Mouse (Mus musculus) cerebellum, adult 8-10 months (tissue): ENCODE results near the gene Naaa.
A peak's percentile ranks its signal among the peaks of the same experiment; 100 is the strongest.

Source experiments
- DNase-seq: peaks from one replicate; pipeline ENCODE4 v3.0.0; 2022

Naaa gene

GRCm38 (mm10) chr5:92262646-92263045 lies 15.3 kb downstream of the Naaa start:
- no peak for DNase-seq

- no peak for DNase-seq
Measured at GRCm38 (mm10) chr5:92256218-92256617, 21.8 kb downstream of the Naaa start, which contains the start of gene Ppef2. TSS of gene Ppef2 (minus strand) at chr5:92256278.

- DNase-seq = no peak
Measured at GRCm38 (mm10) chr5:92254476-92254875, 23.5 kb downstream of the Naaa start.

- no peak for DNase-seq
Measured at GRCm38 (mm10) chr5:92252797-92253343, 25.1 kb downstream of the Naaa start.

DNA sequence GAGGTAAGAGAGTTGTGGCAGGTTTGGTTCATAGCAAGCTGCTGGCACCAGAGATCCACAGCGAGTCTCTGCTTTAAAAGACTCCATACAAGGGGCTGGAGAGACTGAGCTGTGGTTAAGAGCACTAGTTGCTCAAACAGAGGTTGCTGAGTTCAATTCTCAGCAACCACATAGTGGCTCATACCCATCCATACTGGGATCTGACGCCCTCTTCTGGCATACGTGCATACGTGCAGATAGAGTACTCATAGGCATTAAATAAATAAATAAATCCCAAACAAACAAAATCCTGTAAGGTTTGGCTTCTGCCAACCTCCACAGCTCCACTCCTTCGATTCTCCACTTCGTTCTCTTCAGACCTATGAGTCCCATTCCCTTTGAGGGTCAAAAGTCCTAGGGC lies 25.9 kb downstream of the Naaa start:
- DNase-seq = no peak

GRCm38 (mm10) chr5:92248614-92249013 lies 29.4 kb downstream of the Naaa start:
- DNase-seq = no peak

GRCm38 (mm10) chr5:92245483-92245882 lies 32.5 kb downstream of the Naaa start:
- DNase-seq = no peak

GRCm38 (mm10) chr5:92244900-92245299 lies 33.1 kb downstream of the Naaa start:
- no peak for DNase-seq

DNA sequence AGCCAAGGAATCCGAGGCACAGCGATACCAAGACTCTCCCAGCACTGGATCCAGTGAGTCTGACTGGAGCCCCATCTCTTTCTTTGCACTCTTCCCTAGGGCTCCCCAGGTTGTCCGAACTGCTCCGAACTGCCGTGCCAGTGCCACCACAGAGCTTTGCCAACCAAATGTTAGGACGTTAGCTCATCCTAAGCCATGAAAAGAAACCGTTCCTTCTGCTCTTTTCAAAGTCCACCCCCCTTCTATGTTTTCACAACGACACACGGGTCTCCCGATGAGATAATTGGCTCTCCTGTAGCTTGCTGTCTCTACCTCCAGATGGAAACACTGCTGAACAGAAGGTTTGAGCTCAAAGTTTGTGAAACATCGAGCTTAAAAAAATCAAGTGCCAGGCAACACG lies 37.2 kb downstream of the Naaa start:
- DNase-seq = no peak

DNA sequence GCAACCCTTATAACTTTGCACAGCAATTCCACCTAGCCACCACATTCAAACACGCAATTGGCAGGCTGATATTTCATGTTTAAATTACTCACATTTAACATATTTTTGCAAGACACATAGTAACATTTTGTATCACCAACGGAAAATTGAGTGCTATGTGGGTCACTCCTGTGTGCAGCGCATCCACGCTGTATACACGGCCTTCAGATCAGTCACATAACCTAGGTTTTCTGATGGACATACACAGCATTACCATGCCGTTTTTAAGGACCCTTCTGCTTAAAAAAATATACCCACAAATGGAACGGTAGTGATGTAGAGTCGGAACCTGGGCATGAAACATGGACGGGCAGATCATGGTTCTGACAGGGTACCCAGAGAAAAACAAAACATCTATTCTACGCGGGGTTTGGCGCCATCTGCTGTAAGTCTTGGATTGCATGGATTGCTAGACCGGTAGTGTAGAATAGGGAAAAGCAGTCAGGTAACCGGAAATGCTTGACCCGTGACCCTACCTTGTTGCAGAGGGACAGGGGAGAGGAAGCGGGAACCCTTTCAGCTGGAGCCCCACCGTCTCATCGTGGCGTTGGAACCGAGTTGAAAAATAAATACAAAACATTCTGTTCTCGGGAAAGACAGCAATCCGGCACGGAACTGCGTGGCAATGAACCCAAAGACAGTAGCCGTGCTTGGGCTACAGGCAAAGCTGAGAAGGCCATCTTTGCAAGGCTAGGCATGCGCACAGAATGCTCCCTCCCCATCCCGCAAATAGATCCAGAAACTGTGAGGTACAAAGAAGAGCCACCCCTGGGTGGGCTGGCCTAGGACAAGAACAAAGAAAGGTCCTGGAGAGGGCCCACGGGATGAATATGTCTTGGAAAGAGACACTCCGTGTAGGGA lies 38.4 kb downstream of the Naaa start:
- peak; percentile 68 for DNase-seq

GRCm38 (mm10) chr5:92234939-92235557 lies 42.9 kb downstream of the Naaa start:
- no peak for DNase-seq

GRCm38 (mm10) chr5:92233366-92233765 lies 44.6 kb downstream of the Naaa start:
- DNase-seq = no peak

GRCm38 (mm10) chr5:92231836-92232235 lies 46.1 kb downstream of the Naaa start:
- no peak for DNase-seq

- no peak for DNase-seq
Measured at GRCm38 (mm10) chr5:92230306-92230705, 47.7 kb downstream of the Naaa start.

DNA sequence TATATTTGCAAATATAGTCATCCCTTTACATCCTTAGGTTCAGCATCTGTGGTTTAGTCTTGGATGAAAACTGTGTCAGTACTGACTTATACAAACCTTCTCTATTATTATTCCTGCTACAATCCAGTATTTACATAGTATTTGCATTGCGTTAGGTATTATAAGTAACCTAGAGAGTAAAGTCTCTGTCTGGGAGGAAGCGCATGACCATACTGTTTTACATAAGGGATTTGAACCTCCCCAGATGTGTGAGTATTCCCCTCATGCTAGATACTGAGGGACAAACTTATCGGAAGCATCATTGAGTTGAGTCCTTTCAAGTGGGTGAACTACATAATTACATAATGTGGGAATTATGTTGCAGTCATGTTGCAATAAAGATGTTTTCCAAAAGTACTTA lies 48.5 kb downstream of the Naaa start:
- DNase-seq = no peak

GRCm38 (mm10) chr5:92228776-92229175 lies 49.2 kb downstream of the Naaa start:
- no peak for DNase-seq

DNA sequence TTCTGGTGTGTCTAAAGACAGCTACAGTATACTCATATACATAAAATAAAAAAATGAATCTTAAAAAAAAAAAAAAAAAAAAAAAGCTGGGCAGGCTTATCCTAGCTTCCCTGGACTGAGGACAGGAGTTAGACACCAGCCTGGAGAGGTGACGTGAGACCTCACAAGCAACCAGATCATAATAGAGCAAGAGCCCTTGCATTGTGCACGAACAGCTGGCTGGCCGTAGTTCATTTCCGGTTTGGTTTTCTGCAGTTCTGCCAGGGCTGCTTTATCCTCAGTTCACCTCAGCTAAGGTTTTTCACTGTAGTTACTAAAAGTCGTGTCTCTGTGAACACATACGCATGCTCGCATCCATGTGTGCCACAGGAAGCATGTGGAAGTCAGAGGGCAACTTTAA lies 50.2 kb downstream of the Naaa start:
- no peak for DNase-seq

- DNase-seq = no peak
Measured at GRCm38 (mm10) chr5:92220287-92220902, 57.6 kb downstream of the Naaa start.

GRCm38 (mm10) chr5:92219826-92220225 lies 58.1 kb downstream of the Naaa start:
- DNase-seq = no peak

- no peak for DNase-seq
Measured at GRCm38 (mm10) chr5:92218915-92219793, 58.8 kb downstream of the Naaa start.

- no peak for DNase-seq
Measured at GRCm38 (mm10) chr5:92215308-92215707, 62.7 kb downstream of the Naaa start, which contains the start of gene U90926. TSS of gene U90926 (minus strand) at chr5:92215408.

DNA sequence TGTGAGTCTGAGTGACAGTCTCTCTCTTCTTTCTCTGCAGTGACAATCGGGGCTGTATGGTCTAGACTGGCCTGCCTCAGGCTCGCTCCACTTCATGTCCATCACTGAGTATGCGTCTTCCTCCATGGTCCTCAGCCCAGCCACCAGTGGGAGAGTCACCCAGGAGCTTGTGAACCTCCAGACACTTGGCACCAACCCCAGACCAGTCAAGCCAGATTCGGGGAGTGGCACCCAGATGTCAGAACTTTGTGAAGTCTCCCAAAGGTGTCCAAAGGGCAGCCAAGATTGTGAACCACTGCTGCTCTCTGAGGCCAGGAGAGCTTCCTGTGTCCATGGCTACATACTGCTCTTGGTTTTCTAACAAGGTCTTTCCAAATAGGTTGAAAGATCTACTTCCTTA lies 65.7 kb downstream of the Naaa start:
- no peak for DNase-seq
